Mouse (Mus musculus) liver, adult 2 months (tissue): ENCODE data around the gene Hamp.

Experiments used
- CTCF ChIP-seq: fragments of 200-500 bp; IDR thresholded peaks from 2 replicates; pipeline ENCODE4 v1.5.1; 2011; ENCODE audit warnings: low read depth, low read length, control low read depth
- POLR2A ChIP-seq: fragments of 200-500 bp; IDR thresholded peaks from 2 replicates; pipeline ENCODE4 v1.6.1; 2011; ENCODE audit warnings: low read length, control low read depth; ENCODE audit not compliant: insufficient read depth; ENCODE audit errors: extremely low read depth

- TF ChIP-seq CTCF (no peak), POLR2A (no peak)
Measured at GRCm38 (mm10) chr7:30917219-30917618, 26.6 kb downstream of the Hamp start.
